1 mouse cellular context compared by ENCODE assay signal in the genomic region with DNA sequence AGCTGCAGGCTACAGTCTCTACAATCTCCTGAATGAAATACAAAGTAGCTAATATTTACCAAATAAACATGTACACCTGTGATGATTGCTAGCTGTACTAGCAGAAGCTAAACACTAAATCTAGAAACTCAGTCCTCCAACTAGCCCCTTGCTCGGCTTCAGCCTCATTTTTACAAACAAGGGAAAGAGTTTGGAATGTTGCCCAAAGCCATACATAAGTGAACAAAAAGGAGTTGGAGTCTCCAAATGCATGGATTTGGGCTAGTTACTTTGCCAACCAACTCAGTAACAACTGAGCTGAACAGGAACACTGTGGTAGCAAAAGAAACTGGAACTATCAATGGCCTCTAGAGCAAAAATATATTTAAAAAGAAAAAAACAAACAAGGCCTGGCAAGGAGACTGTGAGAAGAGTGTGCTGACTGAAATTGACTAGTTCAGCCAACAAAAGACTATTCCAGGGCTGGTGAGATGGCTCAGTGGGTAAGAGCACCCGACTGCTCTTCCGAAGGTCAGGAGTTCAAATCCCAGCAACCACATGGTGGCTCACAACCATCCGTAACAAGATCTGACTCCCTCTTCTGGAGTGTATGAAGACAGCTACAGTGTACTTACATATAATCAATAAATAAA.
TF ChIP-seq lines count a peak whose summit lies in the region.

No protein-coding gene starts in this region.

TF ChIP-seq in CH12.LX, 34 proteins besides CTCF, POLR2A, EP300 and RAD21 (continued from another document):
- TF ChIP-seq USF1 (IDR thresholded peaks at IDR 0.05; ENCODE audit: low read depth, low read length) (no peak), ZKSCAN1 (IDR thresholded peaks at IDR 0.05; ENCODE audit: borderline replicate concordance, low read depth, low read length) (no peak), IRF4 (IDR thresholded peaks at IDR 0.05; ENCODE audit: low read depth, low read length) (no peak), TCF12 (IDR thresholded peaks at IDR 0.05; ENCODE audit: low read depth, low read length) (no peak), KAT2A (IDR thresholded peaks at IDR 0.05; ENCODE audit: insufficient replicate concordance, low read length) (no peak), MXI1 (IDR thresholded peaks at IDR 0.05; ENCODE audit: low read depth, low read length) (0 out of 2 replicates have a peak, but pooled peaks have one; percentile 30), MAX (IDR thresholded peaks at IDR 0.05; ENCODE audit: low read length) (no peak), ZMIZ1 (IDR thresholded peaks at IDR 0.05; ENCODE audit: low read depth, low read length) (no peak), HCFC1 (IDR thresholded peaks at IDR 0.05; ENCODE audit: low read depth, low read length) (no peak), USF2 (conservative IDR thresholded peaks at IDR 0.05; ENCODE audit: low read depth, low read length) (no peak), ELF1 (IDR thresholded peaks at IDR 0.05; ENCODE audit: low read depth, low read length) (peak; percentile 42; the same call in 1 of the 2 replicates), RCOR1 (conservative IDR thresholded peaks at IDR 0.05; ENCODE audit: low read depth, low read length) (no peak), JUND (conservative IDR thresholded peaks at IDR 0.05; ENCODE audit: low read depth, low read length) (no peak), NELFE (IDR thresholded peaks at IDR 0.05; ENCODE audit: low read depth, low read length) (no peak), SIN3A (IDR thresholded peaks at IDR 0.05; ENCODE audit: low read length) (no peak), PAX5 (IDR thresholded peaks at IDR 0.05; ENCODE audit: low read length) (no peak)
TF ChIP-seq in CH12.LX: peak in this region for 5.
